In the genomic region with DNA sequence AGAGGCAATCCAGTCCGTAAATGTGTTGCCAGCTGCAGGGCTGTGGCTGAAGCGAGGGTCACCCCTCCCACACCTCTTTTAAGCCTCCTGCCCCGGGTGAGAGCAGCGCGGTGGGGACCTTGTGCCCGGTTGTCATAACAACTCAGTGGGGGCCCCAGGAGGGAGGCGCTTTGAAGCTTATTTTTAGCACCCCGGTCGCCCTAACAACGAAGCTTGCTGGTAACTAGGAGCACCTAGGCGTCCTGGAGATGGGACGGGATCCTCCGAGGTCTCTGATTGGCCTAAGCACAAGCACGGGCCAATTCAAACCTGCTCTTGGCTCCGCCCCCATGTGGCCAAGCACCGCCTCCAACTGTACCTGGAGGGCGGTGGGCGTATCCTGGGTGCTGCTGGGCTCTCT, we compare ENCODE assay signal across 8 mouse cellular contexts. TPM values are rescaled to one million over a fixed set of nuclear protein-coding genes. Genes with fewer than 3 reads are reported as not detected.
DNase-seq lines count a peak whose midpoint lies in the region; ATAC-seq and TF ChIP-seq lines count a peak whose summit lies in the region.

No protein-coding gene starts in this region.

- peaks cover 16% of the 10 kb centered on the region for H3K4me1 ChIP-seq in embryonic facial prominence, embryonic 12.5 days
- peaks cover 21% of the 10 kb centered on the region for H3K4me1 ChIP-seq in hindbrain, embryonic 16.5 days (ENCODE audit: control insufficient read depth, insufficient read depth, low read depth, low read length)
- no peaks in the 10 kb centered on the region for H3K4me1 ChIP-seq in lung, postnatal 0 days (ENCODE audit: insufficient read depth, low read depth, low read length)
- peaks cover 19% of the 10 kb centered on the region for H3K4me1 ChIP-seq in stomach, embryonic 15.5 days

- H3K27me3 ChIP-seq in embryonic facial prominence, embryonic 12.5 days, result peaks cover 42% of the 10 kb centered on the region
- no peaks in the 10 kb centered on the region; the same call in 1 of the 2 replicates for H3K27me3 ChIP-seq in hindbrain, embryonic 16.5 days (replicated peaks; ENCODE audit: control insufficient read depth, insufficient read depth, low read length)
- 0 out of 2 replicates have a peak, but pooled peaks cover 5% of the 10 kb centered on the region for H3K27me3 ChIP-seq in lung, postnatal 0 days (replicated peaks; ENCODE audit: insufficient read depth, low read length)
- H3K27me3 ChIP-seq in stomach, embryonic 15.5 days (replicated peaks), result 0 out of 2 replicates have a peak, but pooled peaks cover 3% of the 10 kb centered on the region

- H3K9ac ChIP-seq in embryonic facial prominence, embryonic 12.5 days, result no peak overlapping the region
- no peak overlapping the region for H3K9ac ChIP-seq in hindbrain, embryonic 16.5 days (ENCODE audit: low read depth, low read length)
- no peak overlapping the region for H3K9ac ChIP-seq in lung, postnatal 0 days (replicated peaks; ENCODE audit: low read depth)
- H3K9ac ChIP-seq in stomach, embryonic 15.5 days, result no peak overlapping the region

- no peaks in the 10 kb centered on the region for H3K36me3 ChIP-seq in embryonic facial prominence, embryonic 12.5 days
- no peaks in the 10 kb centered on the region for H3K36me3 ChIP-seq in hindbrain, embryonic 16.5 days (ENCODE audit: control insufficient read depth, insufficient read depth, low read length)
- no peaks in the 10 kb centered on the region for H3K36me3 ChIP-seq in lung, postnatal 0 days (ENCODE audit: insufficient read depth, low read length)
- no peaks in the 10 kb centered on the region for H3K36me3 ChIP-seq in stomach, embryonic 15.5 days

- 3% methylated on average over 18 of the region's 18 CpGs for WGBS in embryonic facial prominence, embryonic 12.5 days
- WGBS in hindbrain, embryonic 16.5 days, result 3% methylated on average over 18 of the region's 18 CpGs
- 4% methylated on average over 18 of the region's 18 CpGs for WGBS in lung, postnatal 0 days
- 4% methylated on average over 18 of the region's 18 CpGs for WGBS in stomach, embryonic 15.5 days

- ATAC-seq in embryonic facial prominence, embryonic 12.5 days (ENCODE audit: insufficient number of reproducible peaks, insufficient read depth, low FRiP score, low TSS enrichment), result no peak; the same call in 1 of the 2 replicates
- peak; percentile 44 for ATAC-seq in hindbrain, embryonic 16.5 days
- ATAC-seq in lung, postnatal 0 days, result peak; percentile 62
- peak; percentile 65 for ATAC-seq in stomach, embryonic 15.5 days (ENCODE audit: insufficient read depth, low FRiP score, low read depth)

- no peak for TF ChIP-seq CTCF in lung, postnatal 0 days (IDR thresholded peaks at IDR 0.05)

- peak overlapping the region; percentile 37 for H3K4me2 ChIP-seq in embryonic facial prominence, embryonic 12.5 days (replicated peaks)
- H3K4me2 ChIP-seq in hindbrain, embryonic 16.5 days (ENCODE audit: low read length), result peak overlapping the region; percentile 47
- H3K4me2 ChIP-seq in lung, postnatal 0 days (replicated peaks; ENCODE audit: low read depth, low read length), result no peak overlapping the region
- H3K4me2 ChIP-seq in stomach, embryonic 15.5 days, result peak overlapping the region; percentile 47

- H3K4me3 ChIP-seq in embryonic facial prominence, embryonic 12.5 days, result no peak overlapping the region
- H3K4me3 ChIP-seq in hindbrain, embryonic 16.5 days (ENCODE audit: low read length), result peak overlapping the region; percentile 21; the same call in 1 of the 2 replicates
- no peak overlapping the region for H3K4me3 ChIP-seq in lung, postnatal 0 days (ENCODE audit: low read depth, low read length)
- 0 out of 2 replicates have a peak overlapping the region, but pooled peaks have one; percentile 1 for H3K4me3 ChIP-seq in stomach, embryonic 15.5 days (replicated peaks)

- H3K9me3 ChIP-seq in embryonic facial prominence, embryonic 12.5 days, result no peaks in the 10 kb centered on the region
- no peaks in the 10 kb centered on the region for H3K9me3 ChIP-seq in hindbrain, embryonic 16.5 days (ENCODE audit: control insufficient read depth, low read length)
- H3K9me3 ChIP-seq in lung, postnatal 0 days (ENCODE audit: low read length), result no peaks in the 10 kb centered on the region
- no peaks in the 10 kb centered on the region for H3K9me3 ChIP-seq in stomach, embryonic 15.5 days

- TF ChIP-seq EP300 in lung, postnatal 0 days (IDR thresholded peaks at IDR 0.05), result no peak

- H3K27ac ChIP-seq in embryonic facial prominence, embryonic 12.5 days, result no peak overlapping the region
- H3K27ac ChIP-seq in hindbrain, embryonic 16.5 days (ENCODE audit: low read depth, low read length), result no peak overlapping the region
- no peak overlapping the region for H3K27ac ChIP-seq in lung, postnatal 0 days (ENCODE audit: low read length)
- no peak overlapping the region for H3K27ac ChIP-seq in stomach, embryonic 15.5 days

- DNase-seq in layer of hippocampus, adult 18-20 months (ENCODE audit: low spot score in 2 of 2), result peak; percentile 57 to 68
- DNase-seq in layer of hippocampus, adult 9-10 months (ENCODE audit: low spot score), result no peak
- DNase-seq in lung, postnatal 0 days (ENCODE audit: low spot score), result peak; percentile 30
- no peak for DNase-seq in gastrocnemius, postnatal 10 days
- no peak for DNase-seq in cerebellum, adult 11-12 months

RNA-seq across cellular contexts. Expression of gene Necab2, which starts 19.6 kb away (rescaled TPM):
- total RNA-seq in layer of hippocampus, adult 18-20 months (2021), result 100 to 1,000 TPM; 124 to 125 TPM
- polyA plus RNA-seq in embryonic facial prominence, embryonic 12.5 days (2016; fragmentation: Nextera tagmentation; extraction: Ambion mirVana), result 10.7 and 12.5 TPM in 2 replicates
- 52.2 and 56.9 TPM in 2 replicates for polyA plus RNA-seq in hindbrain, embryonic 16.5 days (2015; fragmentation: Nextera tagmentation; extraction: Ambion mirVana)
- 1.2 and 1.8 TPM in 2 replicates for polyA plus RNA-seq in lung, postnatal 0 days (2015; fragmentation: Nextera tagmentation; extraction: Ambion mirVana)
- polyA plus RNA-seq in stomach, embryonic 15.5 days (2015; fragmentation: Nextera tagmentation; extraction: Ambion mirVana), result 1.3 and 1.9 TPM in 2 replicates
- under 1 TPM; 0.38 to 0.73 TPM for total RNA-seq in gastrocnemius, postnatal 10 days (2021)

RNA-seq across cellular contexts. Expression of gene Osgin1, which starts 32.2 kb away (rescaled TPM):
- under 1 TPM; 0.58 to 0.67 TPM for total RNA-seq in layer of hippocampus, adult 18-20 months (2021)
- polyA plus RNA-seq in embryonic facial prominence, embryonic 12.5 days (2016; fragmentation: Nextera tagmentation; extraction: Ambion mirVana), result 0.43 and 0.56 TPM in 2 replicates
- polyA plus RNA-seq in hindbrain, embryonic 16.5 days (2015; fragmentation: Nextera tagmentation; extraction: Ambion mirVana), result 0.26 and 0.63 TPM in 2 replicates
- polyA plus RNA-seq in lung, postnatal 0 days (2015; fragmentation: Nextera tagmentation; extraction: Ambion mirVana), result 9.7 and 14.0 TPM in 2 replicates
- polyA plus RNA-seq in stomach, embryonic 15.5 days (2015; fragmentation: Nextera tagmentation; extraction: Ambion mirVana), result 7.5 and 8.0 TPM in 2 replicates
- 1 to 10 TPM; 2.5 to 5.0 TPM for total RNA-seq in gastrocnemius, postnatal 10 days (2021)

RNA-seq across cellular contexts. Expression of gene Slc38a8, which starts 35.4 kb away (rescaled TPM):
- under 1 TPM; 0.17 to 0.20 TPM for total RNA-seq in layer of hippocampus, adult 18-20 months (2021)
- 1.7 and 3.3 TPM in 2 replicates for polyA plus RNA-seq in embryonic facial prominence, embryonic 12.5 days (2016; fragmentation: Nextera tagmentation; extraction: Ambion mirVana)
- polyA plus RNA-seq in hindbrain, embryonic 16.5 days (2015; fragmentation: Nextera tagmentation; extraction: Ambion mirVana), result 0.11 TPM in 1 of 2 replicates, not detected in the other
- polyA plus RNA-seq in lung, postnatal 0 days (2015; fragmentation: Nextera tagmentation; extraction: Ambion mirVana), result not detected in 2 replicates
- polyA plus RNA-seq in stomach, embryonic 15.5 days (2015; fragmentation: Nextera tagmentation; extraction: Ambion mirVana), result 0.05 TPM in 1 of 2 replicates, not detected in the other
- total RNA-seq in gastrocnemius, postnatal 10 days (2021), result not detected

Comparison
In these comparisons a context has a peak if more than half of its experiments do, and no peak if none do; other contexts are left out.
1. DNase-seq: peak in layer of hippocampus, adult 18-20 months (2 of 2) and lung, postnatal 0 days (single experiment); none in layer of hippocampus, adult 9-10 months (single experiment), gastrocnemius, postnatal 10 days (single experiment) and cerebellum, adult 11-12 months (single experiment).
2. H3K4me3 ChIP-seq: peak in hindbrain, embryonic 16.5 days (single experiment) and stomach, embryonic 15.5 days (single experiment); none in embryonic facial prominence, embryonic 12.5 days (single experiment) and lung, postnatal 0 days (single experiment).